33 mouse cellular contexts compared by ENCODE assay signal in the genomic region with DNA sequence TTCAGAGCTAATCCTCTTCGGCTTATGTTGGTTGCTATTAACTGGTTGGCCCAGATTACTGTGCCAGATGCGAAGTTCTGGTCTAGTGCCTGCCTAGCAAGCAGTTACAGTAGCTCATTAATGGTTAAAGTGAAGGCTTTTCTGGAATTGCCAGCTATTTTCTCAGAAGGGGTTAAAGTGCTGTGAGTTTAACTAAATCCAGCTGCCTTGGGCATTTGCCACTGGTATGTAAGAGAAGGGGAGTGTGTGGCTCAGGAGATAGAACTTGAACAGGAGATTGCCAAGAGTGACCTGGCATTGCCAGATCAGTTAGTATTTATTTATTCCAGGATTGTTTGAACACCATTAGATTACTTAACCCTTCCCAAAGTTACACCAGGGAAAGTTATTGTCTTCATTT. TPM values are rescaled to one million over a fixed set of nuclear protein-coding genes. Genes with fewer than 3 reads are reported as not detected.
DNase-seq lines count a peak whose midpoint lies in the region; ATAC-seq and TF ChIP-seq lines count a peak whose summit lies in the region.
"Had no signal": no experiment of that assay in that cellular context is flagged by ENCODE, and none has a peak within 500 bp of the region (broad histone marks: within the 10 kb centered on the region; RNA-seq: fewer than 3 reads in every experiment).

No protein-coding gene starts in this region.

- H3K27ac ChIP-seq in limb, embryonic 14.5 days (replicated peaks; ENCODE audit: low read depth, low read length), result no peak overlapping the region
- no peak overlapping the region for H3K27ac ChIP-seq in limb, embryonic 10.5 days
- H3K27ac ChIP-seq in midbrain, embryonic 16.5 days (ENCODE audit: low read length), result no peak overlapping the region
- H3K27ac ChIP-seq: embryonic facial prominence, embryonic 12.5 days; forebrain, embryonic 10.5 days; hindbrain, embryonic 12.5 days; hindbrain, postnatal 0 days; intestine, embryonic 15.5 days; liver, embryonic 15.5 days; lung, embryonic 15.5 days; neural tube, embryonic 13.5 days; stomach, postnatal 0 days had no signal

- no peak for TF ChIP-seq POLR2A in limb, embryonic 14.5 days (IDR thresholded peaks at IDR 0.05; ENCODE audit: borderline replicate concordance, extremely low read depth, insufficient read depth, insufficient read length)

- peaks cover 3% of the 10 kb centered on the region for H3K36me3 ChIP-seq in limb, embryonic 14.5 days (ENCODE audit: control insufficient read depth, insufficient read depth, low read length)
- H3K36me3 ChIP-seq in limb, embryonic 10.5 days, result peaks cover 36% of the 10 kb centered on the region
- H3K36me3 ChIP-seq in midbrain, embryonic 16.5 days (ENCODE audit: control insufficient read depth, insufficient read depth, low read length), result no peaks in the 10 kb centered on the region

- no peaks in the 10 kb centered on the region for H3K27me3 ChIP-seq in limb, embryonic 14.5 days (ENCODE audit: control insufficient read depth, insufficient read depth, low read length)
- no peaks in the 10 kb centered on the region for H3K27me3 ChIP-seq in limb, embryonic 10.5 days (ENCODE audit: low read depth, poor library complexity, severe bottlenecking)
- H3K27me3 ChIP-seq in midbrain, embryonic 16.5 days (ENCODE audit: control insufficient read depth, insufficient read depth, low read depth, low read length), result no peaks in the 10 kb centered on the region
- H3K27me3 ChIP-seq: embryonic facial prominence, embryonic 12.5 days; hindbrain, embryonic 12.5 days; intestine, embryonic 15.5 days; liver, embryonic 15.5 days; lung, embryonic 15.5 days; neural tube, embryonic 13.5 days had no signal

- no peak overlapping the region for H3K9ac ChIP-seq in limb, embryonic 14.5 days (ENCODE audit: low read depth, low read length, severe bottlenecking)
- no peak overlapping the region for H3K9ac ChIP-seq in midbrain, embryonic 16.5 days (ENCODE audit: low read depth, low read length)
- H3K9ac ChIP-seq: embryonic facial prominence, embryonic 12.5 days; hindbrain, embryonic 12.5 days; intestine, embryonic 15.5 days; liver, embryonic 15.5 days; lung, embryonic 15.5 days; neural tube, embryonic 13.5 days had no signal

- no peaks in the 10 kb centered on the region for H3K9me3 ChIP-seq in limb, embryonic 14.5 days (ENCODE audit: control insufficient read depth, low read length)
- no peaks in the 10 kb centered on the region for H3K9me3 ChIP-seq in limb, embryonic 10.5 days (replicated peaks)
- no peaks in the 10 kb centered on the region for H3K9me3 ChIP-seq in midbrain, embryonic 16.5 days (replicated peaks; ENCODE audit: control insufficient read depth, low read length, poor library complexity, severe bottlenecking)
- H3K9me3 ChIP-seq: embryonic facial prominence, embryonic 12.5 days; forebrain, embryonic 10.5 days; G1E; hindbrain, embryonic 12.5 days; intestine, embryonic 15.5 days; liver, embryonic 15.5 days; lung, embryonic 15.5 days; neural tube, embryonic 13.5 days had no signal

- H3K4me3 ChIP-seq in limb, embryonic 14.5 days (replicated peaks; ENCODE audit: low read length), result no peak overlapping the region
- no peak overlapping the region for H3K4me3 ChIP-seq in limb, embryonic 10.5 days
- H3K4me3 ChIP-seq in midbrain, embryonic 16.5 days (ENCODE audit: low read depth, low read length), result no peak overlapping the region
- H3K4me3 ChIP-seq: embryonic facial prominence, embryonic 12.5 days; forebrain, embryonic 10.5 days; hindbrain, embryonic 12.5 days; intestine, embryonic 15.5 days; liver, embryonic 15.5 days; lung, embryonic 15.5 days; neural tube, embryonic 13.5 days had no signal

- DNase-seq in cerebellum, postnatal 10 days, result peak; percentile 18 to 26
- DNase-seq in cerebellum, postnatal 25 days, result no peak
- DNase-seq in kidney, adult 18-20 months, result peak; percentile 32
- DNase-seq in kidney, postnatal 4 days, result no peak
- peak; percentile 48 for DNase-seq in limb, embryonic 14.5 days (ENCODE audit: low spot score)
- DNase-seq in limb, embryonic 10.5 days (ENCODE audit: low spot score), result no peak
- DNase-seq in kidney, postnatal 25 days, result peak; percentile 48 to 51
- DNase-seq: adrenal gland, adult 2 months; adrenal gland, postnatal 36 days; cerebellum, adult 18-20 months; cerebellum, postnatal 14 days; gastrocnemius, postnatal 14 days; heart, adult 18-20 months; heart, postnatal 36 days; layer of hippocampus, postnatal 36 days; left cerebral cortex, postnatal 4 days; liver; right cerebral cortex, postnatal 4 days; thymus, adult 18-20 months; thymus, postnatal 25 days had no signal

- no peak overlapping the region for H3K4me2 ChIP-seq in limb, embryonic 14.5 days (replicated peaks; ENCODE audit: low read depth, low read length, severe bottlenecking)
- no peak overlapping the region for H3K4me2 ChIP-seq in midbrain, embryonic 16.5 days (ENCODE audit: low read length)
- H3K4me2 ChIP-seq: embryonic facial prominence, embryonic 12.5 days; heart, embryonic 11.5 days; hindbrain, embryonic 12.5 days; intestine, embryonic 15.5 days; liver, embryonic 15.5 days; lung, embryonic 15.5 days; midbrain, embryonic 11.5 days; neural tube, embryonic 13.5 days had no signal

- H3K4me1 ChIP-seq in limb, embryonic 14.5 days (ENCODE audit: control insufficient read depth, insufficient read depth, low read length), result peaks cover 3% of the 10 kb centered on the region; the same call in 1 of the 2 replicates
- H3K4me1 ChIP-seq in limb, embryonic 10.5 days, result peaks cover 8% of the 10 kb centered on the region
- 0 out of 2 replicates have a peak, but pooled peaks cover 3% of the 10 kb centered on the region for H3K4me1 ChIP-seq in midbrain, embryonic 16.5 days (ENCODE audit: control insufficient read depth, insufficient read depth, low read length)
- H3K4me1 ChIP-seq: forebrain, embryonic 10.5 days; hindbrain, embryonic 12.5 days had no signal

- WGBS in limb, embryonic 14.5 days, result 35% methylated on average over 2 of the region's 2 CpGs
- WGBS in limb, embryonic 10.5 days, result 92% methylated on average over 2 of the region's 2 CpGs
- WGBS in midbrain, embryonic 16.5 days, result 92% methylated on average over 2 of the region's 2 CpGs

- ATAC-seq in limb, embryonic 14.5 days (ENCODE audit: low FRiP score, low read depth), result no peak
- no peak for ATAC-seq in midbrain, embryonic 16.5 days
- ATAC-seq: hindbrain, postnatal 0 days; intestine, embryonic 15.5 days had no signal

RNA-seq across cellular contexts. Expression of a gene that starts 11.1 kb away (rescaled TPM):
- 29.4 and 30.2 TPM in 2 replicates for polyA plus RNA-seq in limb, embryonic 14.5 days (2012; rRNA removed)
- 17.7 and 20.6 TPM in 2 replicates for polyA plus RNA-seq in limb, embryonic 14.5 days (2014; fragmentation: Nextera tagmentation; extraction: Ambion mirVana)
- 7.9 and 9.1 TPM in 2 replicates for polyA plus RNA-seq in limb, embryonic 10.5 days (2016; fragmentation: Nextera tagmentation; extraction: Ambion mirVana)
- polyA plus RNA-seq in midbrain, embryonic 16.5 days (2015; fragmentation: Nextera tagmentation; extraction: Ambion mirVana), result 4.4 and 5.3 TPM in 2 replicates

Comparison
In these comparisons a context has a peak if more than half of its experiments do, and no peak if none do; other contexts are left out.
1. DNase-seq: peak in cerebellum, postnatal 10 days (2 of 2), kidney, adult 18-20 months (single experiment), limb, embryonic 14.5 days (single experiment) and kidney, postnatal 25 days (2 of 2); none in cerebellum, postnatal 25 days (0 of 2), kidney, postnatal 4 days (0 of 2) and limb, embryonic 10.5 days (single experiment).